Comparison of ENCODE assay signal across 19 mouse cellular contexts in genomic region chr16:52242144-52242543, GRCm38 (mm10).
A peak's percentile ranks its signal among the peaks of the same experiment; 100 is the strongest.
DNase-seq lines count a peak whose midpoint lies in the region; ATAC-seq lines count a peak whose summit lies in the region.
"Had no signal": no experiment of that assay in that cellular context is flagged by ENCODE, and none has a peak within 500 bp of the region (broad histone marks: within the 10 kb centered on the region; RNA-seq: fewer than 3 reads in every experiment).

No protein-coding gene starts in this region.

- H3K36me3 ChIP-seq in liver, embryonic 16.5 days (ENCODE audit: control insufficient read depth, insufficient read depth) = no peaks in the 10 kb centered on the region
- no peaks in the 10 kb centered on the region for H3K36me3 ChIP-seq in liver, embryonic 12.5 days
- no peaks in the 10 kb centered on the region for H3K36me3 ChIP-seq in hindbrain, embryonic 12.5 days
- H3K36me3 ChIP-seq: embryonic facial prominence, embryonic 15.5 days; forebrain, embryonic 12.5 days; heart, embryonic 10.5 days; liver, embryonic 15.5 days; midbrain, embryonic 13.5 days; stomach, embryonic 15.5 days had no signal

- DNase-seq in kidney, adult 18-20 months = peak; percentile 24
- peak; percentile 39 to 41 for DNase-seq in kidney, postnatal 36 days
- peak; percentile 7 for DNase-seq in yolk sac, embryonic 10.5 days (ENCODE audit: low spot score)
- no peak for DNase-seq in layer of hippocampus, adult 9-11 months
- DNase-seq in layer of hippocampus, postnatal 14 days (ENCODE audit: low spot score in 2 of 2) = no peak
- DNase-seq: cerebellum, adult 11-12 months; heart, postnatal 36 days; lung, postnatal 4 days; thymus, postnatal 4 days had no signal

- no peak overlapping the region for H3K27ac ChIP-seq in liver, embryonic 16.5 days (ENCODE audit: low read length)
- no peak overlapping the region for H3K27ac ChIP-seq in liver, embryonic 12.5 days
- H3K27ac ChIP-seq in hindbrain, embryonic 12.5 days = no peak overlapping the region
- H3K27ac ChIP-seq: embryonic facial prominence, embryonic 15.5 days; forebrain, embryonic 12.5 days; heart, embryonic 10.5 days; liver, embryonic 15.5 days; midbrain, embryonic 13.5 days; stomach, embryonic 15.5 days had no signal

- no peak overlapping the region for H3K4me2 ChIP-seq in liver, embryonic 16.5 days (ENCODE audit: low read depth, low read length)
- H3K4me2 ChIP-seq in liver, embryonic 12.5 days = no peak overlapping the region
- no peak overlapping the region for H3K4me2 ChIP-seq in hindbrain, embryonic 12.5 days (replicated peaks)
- H3K4me2 ChIP-seq: embryonic facial prominence, embryonic 15.5 days; forebrain, embryonic 12.5 days; liver, embryonic 15.5 days; midbrain, embryonic 13.5 days; stomach, embryonic 15.5 days had no signal

- no peaks in the 10 kb centered on the region for H3K27me3 ChIP-seq in liver, embryonic 16.5 days (ENCODE audit: control insufficient read depth, insufficient read depth, low read depth, low read length)
- H3K27me3 ChIP-seq in liver, embryonic 12.5 days (replicated peaks) = no peaks in the 10 kb centered on the region
- H3K27me3 ChIP-seq in hindbrain, embryonic 12.5 days = no peaks in the 10 kb centered on the region
- H3K27me3 ChIP-seq: embryonic facial prominence, embryonic 15.5 days; forebrain, embryonic 12.5 days; liver, embryonic 15.5 days; midbrain, embryonic 13.5 days; stomach, embryonic 15.5 days had no signal

- WGBS in liver, embryonic 16.5 days (ENCODE audit: insufficient replicate concordance) = 58% methylated on average over 2 of the region's 2 CpGs
- WGBS in liver, embryonic 12.5 days (ENCODE audit: insufficient replicate concordance) = 76% methylated on average over 2 of the region's 2 CpGs
- 59% methylated on average over 2 of the region's 2 CpGs for WGBS in hindbrain, embryonic 12.5 days

- no peak overlapping the region for H3K9ac ChIP-seq in liver, embryonic 16.5 days (ENCODE audit: low read depth, low read length)
- H3K9ac ChIP-seq in liver, embryonic 12.5 days = no peak overlapping the region
- H3K9ac ChIP-seq in hindbrain, embryonic 12.5 days = no peak overlapping the region
- H3K9ac ChIP-seq: embryonic facial prominence, embryonic 15.5 days; forebrain, embryonic 12.5 days; liver, embryonic 15.5 days; midbrain, embryonic 13.5 days; stomach, embryonic 15.5 days had no signal

- no peaks in the 10 kb centered on the region for H3K9me3 ChIP-seq in liver, embryonic 16.5 days (replicated peaks; ENCODE audit: control insufficient read depth, low read length)
- no peaks in the 10 kb centered on the region for H3K9me3 ChIP-seq in liver, embryonic 12.5 days (replicated peaks)
- no peaks in the 10 kb centered on the region for H3K9me3 ChIP-seq in hindbrain, embryonic 12.5 days (replicated peaks)
- H3K9me3 ChIP-seq: embryonic facial prominence, embryonic 15.5 days; forebrain, embryonic 12.5 days; heart, embryonic 10.5 days; liver, embryonic 15.5 days; midbrain, embryonic 13.5 days; stomach, embryonic 15.5 days had no signal

- H3K4me1 ChIP-seq in liver, embryonic 16.5 days (ENCODE audit: control insufficient read depth, low read depth, low read length) = no peaks in the 10 kb centered on the region
- no peaks in the 10 kb centered on the region for H3K4me1 ChIP-seq in liver, embryonic 12.5 days
- no peaks in the 10 kb centered on the region for H3K4me1 ChIP-seq in hindbrain, embryonic 12.5 days
- H3K4me1 ChIP-seq: embryonic facial prominence, embryonic 15.5 days; forebrain, embryonic 12.5 days; heart, embryonic 10.5 days; liver, embryonic 15.5 days; midbrain, embryonic 13.5 days; stomach, embryonic 15.5 days had no signal

- peak; percentile 30; the same call in 1 of the 2 replicates for ATAC-seq in liver, embryonic 16.5 days (ENCODE audit: low read depth)
- ATAC-seq in liver, embryonic 12.5 days = no peak
- no peak for ATAC-seq in hindbrain, embryonic 12.5 days (ENCODE audit: low FRiP score)
- ATAC-seq: inflammation-experienced regulatory T-cells, adult 6 months; midbrain, embryonic 13.5 days had no signal

- H3K4me3 ChIP-seq in liver, embryonic 16.5 days (ENCODE audit: low read depth, low read length) = no peak overlapping the region
- no peak overlapping the region for H3K4me3 ChIP-seq in liver, embryonic 12.5 days
- H3K4me3 ChIP-seq in hindbrain, embryonic 12.5 days = no peak overlapping the region
- H3K4me3 ChIP-seq: embryonic facial prominence, embryonic 15.5 days; forebrain, embryonic 12.5 days; heart, embryonic 10.5 days; liver, embryonic 15.5 days; midbrain, embryonic 13.5 days; stomach, embryonic 15.5 days had no signal

Comparison
In these comparisons a context has a peak if more than half of its experiments do, and no peak if none do; other contexts are left out.
1. DNase-seq: peak in kidney, adult 18-20 months (single experiment), kidney, postnatal 36 days (2 of 2) and yolk sac, embryonic 10.5 days (single experiment); none in layer of hippocampus, adult 9-11 months (single experiment) and layer of hippocampus, postnatal 14 days (0 of 2).